Mouse (Mus musculus): ENCODE data around the gene Focad. TPM values are rescaled to one million over a fixed set of nuclear protein-coding genes. Genes with fewer than 3 reads are reported as not detected.
"Not testable (repeated sequence)": the region's sequence is repeated elsewhere in the genome, so short reads cannot be mapped to it uniquely, and the experiment has no call there.

Gene Focad
- polyA plus RNA-seq, 1 experiment: 4.5 TPM

DNA sequence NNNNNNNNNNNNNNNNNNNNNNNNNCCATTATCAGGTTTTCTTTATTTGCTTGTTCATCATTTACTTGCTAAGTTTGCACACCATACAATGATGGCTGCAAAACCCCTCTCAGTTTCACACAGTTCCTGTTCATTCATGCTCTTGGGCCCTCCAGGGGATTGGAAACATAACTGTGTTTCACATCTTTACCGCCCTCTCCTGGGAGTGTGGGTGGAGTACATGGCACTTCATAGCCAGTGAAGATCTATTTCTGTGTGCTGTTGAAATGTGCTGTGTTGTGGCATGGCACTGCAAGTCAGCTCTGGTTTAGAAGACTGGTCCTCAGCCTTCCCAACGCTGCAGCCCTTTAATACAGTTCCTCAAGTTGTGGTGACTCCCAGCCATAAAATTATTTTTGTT lies 262.2 kb downstream of the Focad start:
- no peak for DNase-seq (ENCODE audit: low read depth, low spot score)
- WGBS: 70% methylated on average over 2 of the region's 2 CpGs

DNA sequence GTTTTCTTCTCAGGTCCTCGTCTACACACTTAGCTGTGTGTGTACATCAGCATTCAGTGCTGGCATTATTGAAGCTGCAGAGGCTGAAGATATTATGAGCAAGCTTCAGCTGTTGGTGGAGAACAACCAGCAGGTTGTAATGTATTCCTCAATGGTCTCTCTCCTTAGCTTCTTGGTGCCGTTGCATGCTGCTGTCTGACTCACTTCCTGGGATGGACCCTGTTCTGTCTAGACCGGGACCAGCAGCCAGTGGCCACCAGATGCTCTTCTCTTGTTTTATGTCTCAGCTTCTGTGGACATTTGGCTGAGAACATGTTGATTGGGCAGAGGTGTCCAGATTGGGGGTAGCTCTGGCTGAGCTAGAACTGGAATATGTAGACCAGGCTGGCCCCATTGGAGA lies 263.0 kb downstream of the Focad start:
- WGBS: 90% methylated on average over 3 of the region's 3 CpGs
- DNase-seq (ENCODE audit: low read depth, low spot score): no peak

- no peak for DNase-seq (ENCODE audit: low read depth, low spot score)
- 81% methylated on average over 6 of the region's 6 CpGs for WGBS
Measured at GRCm38 (mm10) chr4:88369951-88370350, 275.5 kb downstream of the Focad start.

DNA sequence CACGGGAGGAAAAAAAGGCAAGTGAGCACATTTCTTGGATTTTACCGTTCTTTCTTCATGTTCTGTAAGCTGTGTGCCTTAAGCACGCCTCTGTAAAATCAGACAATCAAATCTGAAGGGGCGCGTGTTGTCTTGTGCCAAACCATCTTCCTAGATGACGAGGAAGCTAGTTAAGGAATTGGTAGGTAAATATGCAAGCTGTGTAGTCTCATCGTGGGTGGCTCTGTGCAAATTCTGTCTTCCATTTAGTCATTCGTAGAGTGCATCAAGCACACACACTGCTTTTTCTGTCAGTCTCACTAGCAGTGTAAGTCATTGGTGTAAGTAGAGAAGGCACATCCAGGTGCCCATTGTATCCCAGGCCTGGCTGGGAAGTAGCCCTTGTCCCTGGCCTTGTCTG lies 276.4 kb downstream of the Focad start:
- 90% methylated on average over 8 of the region's 8 CpGs for WGBS

GRCm38 (mm10) chr4:88372293-88373224 lies 278.1 kb downstream of the Focad start:
- WGBS: 89% methylated on average over 18 of the region's 18 CpGs
- DNase-seq (ENCODE audit: low read depth, low spot score): no peak

More for the DNA sequence above, 276.4 kb downstream of the Focad start:
- no peak for DNase-seq (ENCODE audit: low read depth, low spot score)

DNA sequence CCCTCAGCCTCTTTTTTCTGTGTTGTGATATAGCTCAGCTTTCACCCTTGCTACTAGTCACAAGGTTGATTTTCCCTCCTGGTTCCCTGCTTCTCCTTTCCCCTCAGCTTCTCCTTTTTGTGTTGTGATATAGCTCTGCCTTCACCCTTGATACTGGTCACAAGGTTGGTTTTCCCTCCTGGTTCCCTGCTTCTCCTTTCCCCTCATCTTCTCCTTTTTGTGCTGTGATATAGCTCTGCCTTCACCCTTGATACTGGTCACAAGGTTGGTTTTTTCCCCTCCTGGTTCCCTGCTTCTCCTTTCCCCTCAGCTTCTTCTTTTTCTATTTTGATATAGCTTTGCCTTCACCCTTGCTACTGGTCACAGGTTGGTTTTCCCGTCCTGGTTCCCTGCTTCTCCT lies 295.6 kb downstream of the Focad start:
- 75% methylated on average over 1 of the region's 1 CpGs for WGBS
- no peak for DNase-seq (ENCODE audit: low read depth, low spot score)

DNA sequence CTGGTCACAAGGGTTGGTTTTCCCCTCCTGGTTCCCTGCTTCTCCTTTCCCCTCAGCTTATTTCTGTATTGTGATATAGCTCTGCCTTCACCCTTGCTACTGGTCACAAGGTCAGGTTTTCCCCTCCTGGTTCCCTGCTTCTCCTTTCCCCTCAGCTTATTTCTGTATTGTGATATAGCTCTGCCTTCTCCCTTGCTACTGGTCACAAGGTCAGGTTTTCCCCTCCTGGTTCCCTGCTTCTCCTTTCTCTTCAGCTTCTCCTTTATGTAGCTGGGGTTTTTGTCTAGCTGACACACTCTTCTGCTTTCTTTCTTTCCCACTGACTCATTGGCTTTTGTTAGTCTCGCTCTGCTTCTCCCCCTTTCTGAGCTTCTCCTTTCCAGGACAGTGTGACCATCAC lies 296.2 kb downstream of the Focad start:
- 84% methylated on average over 1 of the region's 1 CpGs for WGBS
- DNase-seq (ENCODE audit: low read depth, low spot score): not testable (repeated sequence)

DNA sequence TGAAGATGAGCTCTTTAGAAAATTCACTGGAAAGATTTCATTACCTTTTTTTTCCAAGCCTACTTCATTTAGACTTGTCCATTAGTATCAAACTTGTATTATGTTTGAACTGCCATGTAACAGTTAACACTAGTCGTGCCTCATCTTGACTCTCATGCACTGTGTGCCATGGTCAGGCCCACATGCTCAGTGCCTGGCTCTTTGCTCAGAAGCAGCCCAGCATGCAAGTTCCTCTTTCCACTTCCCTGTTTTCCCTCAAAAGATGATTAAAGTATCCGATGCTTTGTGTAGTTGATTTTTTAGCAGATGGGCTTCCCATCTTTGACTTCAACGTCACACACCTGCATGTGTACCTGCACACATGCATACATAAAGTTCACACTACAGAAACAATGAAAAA lies 301.3 kb downstream of the Focad start:
- DNase-seq (ENCODE audit: low read depth, low spot score): no peak
- 86% methylated on average over 3 of the region's 3 CpGs for WGBS

GRCm38 (mm10) chr4:88396995-88397521 lies 302.6 kb downstream of the Focad start:
- WGBS: 65% methylated on average over 6 of the region's 6 CpGs
- DNase-seq (ENCODE audit: low read depth, low spot score): no peak

DNA sequence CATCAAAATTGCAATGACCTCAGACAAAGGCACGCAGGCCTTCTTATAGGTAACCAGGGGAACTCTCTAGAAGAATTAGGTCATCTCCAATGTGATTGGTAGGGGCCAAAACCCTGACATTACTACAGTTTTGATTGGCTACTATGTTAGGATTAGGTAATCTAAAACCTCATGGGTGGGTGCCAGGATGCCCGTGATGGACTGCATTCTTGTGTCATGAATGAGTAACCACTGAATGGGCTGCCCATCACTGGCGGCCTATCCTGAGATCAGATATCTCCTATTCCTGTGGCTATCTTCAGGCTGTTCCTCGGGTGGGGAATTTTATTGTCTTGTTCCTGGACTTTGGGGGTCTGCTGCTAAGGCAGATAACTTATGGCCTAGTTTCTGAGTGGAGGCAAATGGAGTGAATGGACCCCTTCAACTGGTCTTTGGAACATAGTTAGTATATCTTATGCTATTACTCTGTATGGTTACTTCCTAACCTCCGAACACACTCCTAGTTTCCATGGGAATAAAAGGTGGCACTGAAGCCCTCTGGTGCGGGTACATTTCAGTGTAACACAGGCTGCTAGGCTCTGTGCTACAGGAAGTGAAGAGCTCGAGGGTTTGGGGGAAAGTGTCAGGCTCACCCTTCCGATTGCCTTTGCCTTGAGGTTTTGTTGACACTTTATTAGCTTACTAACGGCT lies 306.0 kb downstream of the Focad start:
- 79% methylated on average over 9 of the region's 9 CpGs for WGBS

GRCm38 (mm10) chr4:88400992-88401313 lies 306.5 kb downstream of the Focad start:
- no peak for DNase-seq (ENCODE audit: low read depth, low spot score)
- 86% methylated on average over 7 of the region's 7 CpGs for WGBS

More for the DNA sequence above, 306.0 kb downstream of the Focad start:
- DNase-seq (ENCODE audit: low read depth, low spot score): no peak

DNA sequence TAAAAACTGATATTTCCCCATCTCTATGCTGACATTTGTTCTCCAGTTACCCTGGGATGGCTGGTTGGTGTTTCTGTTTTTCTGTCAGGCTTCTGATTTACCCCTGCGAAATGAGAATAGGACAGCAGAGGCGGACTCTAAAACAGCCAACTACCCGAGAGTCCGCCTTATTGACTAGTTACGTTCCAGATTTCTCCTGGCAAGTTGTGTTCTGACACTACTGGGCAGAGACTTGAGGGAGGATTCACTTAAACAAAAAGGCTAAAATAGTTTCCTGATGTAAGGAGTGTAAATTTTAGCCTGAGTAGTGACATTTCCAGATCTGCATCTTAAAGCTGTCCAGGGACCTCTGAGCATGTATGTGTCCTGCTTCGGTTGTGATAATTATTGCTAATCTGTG lies 308.5 kb downstream of the Focad start:
- 89% methylated on average over 6 of the region's 6 CpGs for WGBS
- no peak for DNase-seq (ENCODE audit: low read depth, low spot score)

GRCm38 (mm10) chr4:88406887-88407696 lies 312.7 kb downstream of the Focad start:
- 93% methylated on average over 4 of the region's 4 CpGs for WGBS
- DNase-seq (ENCODE audit: low read depth, low spot score): no peak

DNA sequence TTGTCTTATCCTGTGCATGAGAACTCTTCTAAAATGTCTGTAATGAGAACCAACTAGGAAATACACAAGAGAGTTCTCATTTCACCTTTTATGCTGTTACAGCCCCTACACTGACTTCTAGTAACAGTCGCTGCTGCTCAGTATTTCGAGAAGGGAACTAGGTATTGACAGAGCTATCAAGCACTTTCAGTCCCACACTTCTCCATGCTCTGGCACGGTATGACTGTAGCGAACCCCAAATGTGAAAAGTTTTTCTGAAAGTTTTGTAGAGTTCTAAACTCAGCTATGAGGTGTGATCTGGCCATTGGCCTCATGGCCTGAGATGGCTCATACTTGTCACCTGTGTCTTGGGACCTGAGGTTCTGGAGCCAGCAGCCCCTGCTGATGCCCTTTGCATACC lies 314.9 kb downstream of the Focad start:
- 97% methylated on average over 4 of the region's 4 CpGs for WGBS
- no peak for DNase-seq (ENCODE audit: low read depth, low spot score)

DNA sequence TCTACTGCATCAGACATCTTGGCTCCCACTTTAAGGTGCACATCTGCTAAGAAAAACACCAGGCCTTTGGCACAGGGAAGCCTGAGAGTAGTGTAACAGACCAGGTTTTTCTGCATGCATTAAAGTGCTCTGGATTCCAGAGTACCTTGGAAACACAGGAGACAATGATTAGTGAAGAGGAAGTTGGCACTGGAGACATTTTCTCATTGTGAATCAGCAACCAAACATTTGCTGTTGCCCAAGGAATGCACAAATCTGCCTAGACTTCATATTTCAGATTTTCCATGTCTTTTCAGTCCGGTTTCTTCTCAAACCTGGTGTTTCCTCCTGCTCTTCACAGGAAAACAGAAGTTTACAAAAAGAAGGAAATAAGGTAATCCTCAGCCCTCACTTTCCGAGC lies 317.9 kb downstream of the Focad start:
- no peak for DNase-seq (ENCODE audit: low read depth, low spot score)
- WGBS: 78% methylated on average over 2 of the region's 2 CpGs

- 73% methylated on average over 2 of the region's 2 CpGs for WGBS
- DNase-seq (ENCODE audit: low read depth, low spot score): no peak
Measured at GRCm38 (mm10) chr4:88415017-88415416, 320.6 kb downstream of the Focad start.

DNA sequence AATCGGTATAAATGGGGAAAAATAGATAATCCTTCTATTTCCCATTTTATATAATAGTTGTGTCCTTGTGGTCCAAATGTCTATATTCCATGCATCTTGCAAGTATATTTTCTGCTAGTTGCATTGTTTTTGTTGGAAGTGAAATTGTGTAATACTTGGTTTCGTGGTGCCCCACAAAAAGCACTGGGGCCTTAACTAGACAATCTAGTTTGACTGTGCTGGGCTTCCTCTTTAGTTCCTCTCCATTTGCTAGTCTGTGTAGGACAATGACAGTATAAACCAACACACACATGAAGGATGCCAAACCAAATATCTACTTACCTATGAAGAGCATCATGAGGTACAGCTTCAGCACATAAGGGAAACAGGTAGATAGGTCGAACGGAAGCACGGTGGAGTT lies 324.9 kb downstream of the Focad start:
- no peak for DNase-seq (ENCODE audit: low read depth, low spot score)
- 90% methylated on average over 5 of the region's 5 CpGs for WGBS

DNA sequence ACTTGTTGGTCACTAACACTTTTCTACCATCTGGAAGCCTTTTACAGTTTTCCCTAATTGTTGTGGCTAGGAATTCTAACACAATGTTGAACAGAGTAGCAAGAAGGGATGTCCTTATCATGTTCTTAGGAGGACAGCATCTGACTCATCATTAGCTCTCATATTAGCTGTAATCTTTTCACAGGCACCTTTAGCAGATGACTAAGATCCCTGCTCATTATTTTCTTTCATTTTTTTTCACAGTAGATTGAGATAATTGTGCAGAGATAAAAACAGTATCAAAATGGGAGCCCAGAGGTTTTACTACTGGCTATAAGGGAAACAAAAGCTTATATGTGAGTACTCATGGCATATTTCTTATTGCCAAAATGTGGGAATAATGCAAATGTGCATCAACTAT lies 330.1 kb downstream of the Focad start:
- DNase-seq (ENCODE audit: low read depth, low spot score): no peak

DNA sequence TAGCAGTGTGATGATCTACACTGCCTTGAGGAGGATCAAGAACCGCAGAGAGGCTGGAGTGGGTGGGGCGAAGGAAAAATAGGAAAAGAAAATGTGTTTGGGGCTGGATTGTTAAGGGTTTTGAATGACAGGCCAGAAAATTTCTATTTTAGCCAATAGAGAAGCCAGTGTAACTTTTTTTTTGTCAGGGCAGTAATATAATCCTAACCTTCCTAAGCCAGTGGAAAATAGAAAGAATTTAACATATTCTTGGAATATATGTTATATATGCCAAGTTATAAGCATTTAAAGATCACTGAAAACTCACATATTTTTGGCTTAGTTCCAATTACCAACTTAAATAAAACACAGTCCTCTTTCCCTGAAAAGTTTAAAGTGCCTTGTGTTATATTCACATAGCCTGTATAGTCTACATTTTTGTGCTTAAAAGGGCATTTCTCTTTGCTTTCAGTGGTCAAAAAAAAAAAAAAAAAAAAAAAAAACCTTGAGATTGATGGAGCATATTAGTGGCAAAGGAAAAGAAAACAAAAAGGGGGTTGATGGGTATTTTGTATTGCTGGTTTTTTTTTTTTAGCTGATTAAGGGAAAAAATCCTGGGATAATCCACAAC lies 333.3 kb downstream of the Focad start:
- WGBS: 97% methylated on average over 2 of the region's 2 CpGs
- no peak for DNase-seq (ENCODE audit: low read depth, low spot score)
